Mouse (Mus musculus) frontal cortex, adult 2 months (tissue): ENCODE measurements around the gene Anxa6. TPM values are rescaled to one million over a fixed set of nuclear protein-coding genes. Genes with fewer than 3 reads are reported as not detected.
A peak's percentile ranks its signal among the peaks of the same experiment; 100 is the strongest.

Experiments used
- DNase-seq, 2 experiments: peaks; one replicate each; pipeline ENCODE4 v3.0.0; 2022; ENCODE audit warnings: low spot score in 1 of 2; ENCODE audit errors: extremely low spot score in 1 of 2
- polyA plus RNA-seq: library from polyadenylated mRNA; depleted of rRNA; stranded (reverse); fragments of >200 nt; gene quantifications from 2 replicates; pipeline ENCODE4 v1.2.3, GENCODE M21; 2012; rRNA removed

Gene Anxa6
- 76.6 and 76.8 TPM in 2 replicates for polyA plus RNA-seq

GRCm38 (mm10) chr11:55033040-55033660 is at the start of gene Anxa6:
Gene Anxa6, minus strand, starts transcription at chr11:55033445.
- DNase-seq = peak; percentile 33 to 78

GRCm38 (mm10) chr11:55081206-55081605 is 48.0 kb upstream of the Anxa6 start:
- DNase-seq = no peak

DNA sequence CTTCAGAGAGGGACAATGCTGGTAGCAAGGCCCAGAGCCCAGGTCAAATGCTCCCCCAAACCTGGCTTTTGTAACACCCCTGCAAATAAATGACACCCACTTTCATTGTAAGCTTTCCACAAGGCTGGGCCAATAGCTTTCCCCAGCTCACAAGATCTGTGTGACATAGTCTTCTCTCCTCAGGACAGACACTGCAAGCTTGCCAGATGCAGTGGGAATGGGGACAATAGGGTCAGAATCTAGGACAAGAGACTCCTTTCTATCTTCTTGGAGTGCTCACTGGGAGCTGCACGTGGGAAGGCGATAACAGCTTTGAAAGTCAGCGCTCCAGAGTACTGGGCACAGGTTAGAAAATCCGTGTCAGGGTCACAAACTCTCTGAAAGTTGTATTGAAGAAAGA is 45.9 kb upstream of the Anxa6 start:
- no peak for DNase-seq

GRCm38 (mm10) chr11:55078502-55078901 is 45.3 kb upstream of the Anxa6 start:
- no peak for DNase-seq

DNA sequence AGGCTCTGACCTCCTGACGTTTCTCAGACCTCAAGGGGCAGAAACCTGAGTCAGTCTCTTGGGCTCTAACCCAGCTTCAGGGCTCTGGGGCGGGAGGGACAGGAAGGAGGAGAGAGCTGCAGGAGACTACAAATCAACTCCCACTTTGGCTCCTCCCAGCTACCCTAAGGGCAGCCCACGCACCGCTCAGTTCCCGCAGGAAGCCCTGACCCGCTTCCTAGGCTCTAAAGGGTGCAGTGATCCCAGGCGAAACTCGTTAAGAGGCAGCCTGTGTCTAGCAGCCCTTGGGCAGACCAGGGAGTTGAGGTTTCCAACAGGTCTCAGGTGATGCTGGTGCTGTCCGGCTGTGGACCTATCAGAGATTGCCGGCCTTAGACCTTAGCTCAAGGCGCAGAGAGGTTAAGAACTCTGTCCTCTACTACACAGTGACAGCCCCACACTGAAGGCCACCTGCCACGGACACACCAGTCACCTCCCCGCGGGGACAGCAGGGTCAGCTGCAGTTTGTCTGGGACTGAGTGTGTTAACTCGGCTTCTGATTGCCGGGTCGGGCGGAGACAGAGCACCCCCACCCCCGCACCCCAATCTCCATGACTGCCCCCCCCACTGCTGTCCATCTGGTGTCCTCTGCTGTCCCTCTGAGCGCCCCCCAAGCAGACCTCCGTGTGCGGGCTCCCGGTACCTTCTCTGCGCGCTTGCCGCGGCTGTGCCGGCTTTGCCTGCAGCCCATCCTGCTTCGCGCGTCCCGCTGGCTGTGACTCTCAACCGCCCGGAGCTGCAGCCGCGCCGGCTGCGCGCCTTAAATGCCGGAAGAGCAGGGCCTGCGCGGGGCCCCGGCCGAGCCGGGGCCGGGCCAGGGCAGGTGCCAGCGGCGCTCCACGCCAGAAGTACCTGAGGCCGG is 44.3 kb upstream of the Anxa6 start, which contains the start of gene Ccdc69:
Gene Ccdc69 (minus strand): TSS at position 801 of the 901 bp plus-strand sequence.
- DNase-seq = peak in 1 of 2 experiments; percentile 36

GRCm38 (mm10) chr11:55076234-55076633 is 43.0 kb upstream of the Anxa6 start:
- no peak for DNase-seq

DNA sequence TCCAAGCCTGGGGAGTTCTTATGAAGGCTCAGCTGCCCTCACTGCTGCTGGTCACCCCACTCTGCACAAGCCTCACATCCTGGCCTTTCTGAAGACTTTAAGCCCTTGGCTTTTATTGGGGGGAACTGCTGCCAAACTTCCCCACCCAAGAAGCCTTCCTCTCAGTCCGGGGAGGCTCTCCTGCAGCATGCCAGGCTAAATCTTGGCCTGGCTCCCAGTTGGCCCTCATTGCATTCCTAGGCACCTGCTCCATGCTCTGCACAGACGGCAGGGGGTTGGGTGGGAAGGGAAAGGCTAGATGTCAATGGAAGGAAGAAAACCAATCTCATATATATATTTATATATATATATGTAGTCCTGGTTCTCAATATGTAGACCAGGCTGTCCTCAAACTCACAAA is 42.4 kb upstream of the Anxa6 start:
- DNase-seq = no peak

- no peak for DNase-seq
These were observed 39.9 kb upstream of the Anxa6 start for GRCm38 (mm10) chr11:55073191-55073590.

GRCm38 (mm10) chr11:55072467-55072866 is 39.2 kb upstream of the Anxa6 start:
- DNase-seq = no peak

DNA sequence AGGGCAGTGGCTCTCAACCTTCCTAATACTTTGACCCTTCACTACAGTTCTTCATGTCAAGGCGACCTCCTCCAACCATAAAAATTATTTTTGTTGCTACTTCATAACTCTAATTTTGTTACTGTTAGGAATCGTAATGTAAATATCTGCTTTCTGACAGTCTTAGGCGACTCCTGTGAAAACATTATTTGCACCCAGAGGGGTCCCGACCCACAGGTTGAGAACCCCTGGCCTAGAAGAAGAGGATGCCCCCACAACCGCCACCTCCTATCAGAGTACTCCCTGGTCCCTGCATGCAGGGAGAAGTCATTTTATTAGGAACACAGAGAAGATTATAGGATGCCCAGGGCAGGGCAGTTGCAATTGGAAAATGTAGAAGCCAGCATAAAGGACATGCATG is 38.1 kb upstream of the Anxa6 start:
- no peak for DNase-seq

DNA sequence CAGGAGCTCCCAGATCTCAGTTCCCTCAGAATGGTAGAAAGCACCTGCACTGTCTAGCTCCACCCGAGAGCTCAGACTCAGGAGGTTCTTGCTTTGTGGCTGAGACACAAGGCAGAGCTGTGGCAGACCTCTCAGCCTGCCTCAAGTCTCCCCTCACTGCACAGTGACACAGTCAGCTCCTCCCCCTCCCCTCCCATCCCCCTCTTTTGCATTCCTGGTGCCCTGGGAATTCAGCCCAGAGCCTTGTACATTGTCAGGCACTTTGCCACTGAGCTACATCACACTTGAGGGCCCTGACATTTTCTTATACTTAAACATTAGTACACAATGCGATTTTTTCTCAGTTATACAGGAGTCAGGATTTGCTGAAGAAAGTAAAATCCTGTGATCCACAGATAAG is 35.8 kb upstream of the Anxa6 start:
- DNase-seq = no peak

DNA sequence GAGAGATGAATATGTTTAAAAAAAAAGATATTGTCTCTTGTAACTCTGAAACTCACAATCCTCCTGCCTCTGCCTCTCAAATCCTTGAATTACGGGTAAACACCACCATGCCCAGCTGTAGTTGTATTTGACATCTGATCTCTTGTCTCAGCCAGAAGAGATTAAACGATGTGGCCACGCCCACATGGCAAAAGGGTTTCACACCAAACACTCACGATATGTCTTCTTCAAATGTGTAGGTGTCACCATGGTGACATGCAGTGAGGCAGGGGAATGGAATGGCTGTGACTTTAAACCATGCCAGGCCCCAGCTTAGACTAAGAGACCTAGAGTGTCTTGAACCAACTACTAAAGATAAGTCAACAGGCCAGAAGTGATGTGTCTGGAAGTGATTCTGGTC is 33.7 kb upstream of the Anxa6 start:
- DNase-seq = no peak

GRCm38 (mm10) chr11:55062856-55063255 is 29.6 kb upstream of the Anxa6 start:
- DNase-seq = no peak

- no peak for DNase-seq
These were observed 27.6 kb upstream of the Anxa6 start for GRCm38 (mm10) chr11:55060802-55061201.

- DNase-seq = no peak
These were observed 24.3 kb upstream of the Anxa6 start for GRCm38 (mm10) chr11:55057511-55057910.

DNA sequence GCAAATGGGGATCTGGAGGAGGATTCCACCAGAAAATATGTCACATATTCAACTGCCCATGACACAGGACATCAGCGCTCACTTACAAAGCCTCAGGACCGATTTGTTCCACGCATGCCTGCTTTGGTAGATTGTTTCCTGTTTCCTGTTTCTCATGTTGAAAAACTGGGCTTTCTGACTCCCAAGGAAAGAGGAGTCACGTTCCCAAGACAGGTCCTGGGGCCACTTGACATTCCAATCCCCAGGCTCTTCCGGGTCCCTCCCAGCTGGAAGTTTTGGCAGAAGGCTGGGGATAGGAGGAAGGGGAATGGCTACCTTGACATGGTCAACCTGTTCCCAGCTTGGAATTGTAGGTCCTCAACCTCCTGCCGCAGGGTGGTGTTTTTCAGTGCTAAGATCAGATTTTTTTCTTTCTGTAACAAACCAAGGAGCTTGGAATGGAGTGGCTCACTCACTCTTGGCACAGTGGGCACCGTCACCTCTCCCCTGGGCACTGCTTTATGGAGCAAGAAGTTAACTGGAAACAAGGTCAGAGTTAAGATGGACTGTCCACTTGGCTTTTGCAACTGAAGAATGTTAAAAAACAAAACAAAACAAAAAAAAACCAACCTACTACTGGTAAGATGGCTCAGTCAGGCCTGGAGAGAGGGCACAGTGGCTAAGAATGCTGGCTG is 17.7 kb upstream of the Anxa6 start:
- DNase-seq = no peak

DNA sequence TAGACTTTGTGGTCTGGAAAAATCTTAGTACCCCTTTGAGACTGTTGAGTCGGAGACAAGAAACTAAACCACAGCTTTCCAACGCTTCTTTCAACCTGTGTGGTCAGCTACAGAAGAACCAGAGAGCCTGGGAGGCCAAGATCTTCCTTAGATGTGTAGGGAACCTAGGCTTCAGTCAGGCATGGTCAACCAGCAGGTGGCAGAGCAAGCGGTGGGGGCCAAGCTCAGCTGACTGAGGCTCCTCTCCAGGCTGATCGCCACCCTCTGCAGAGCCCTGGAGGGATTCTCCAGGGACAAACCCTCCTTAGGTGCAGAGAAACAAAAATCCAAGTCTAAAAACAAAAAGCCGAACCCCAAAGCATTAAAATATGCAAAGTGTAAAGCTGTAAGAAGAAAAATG is 13.4 kb upstream of the Anxa6 start:
- DNase-seq = peak in 1 of 2 experiments; percentile 29

GRCm38 (mm10) chr11:55041348-55041747 is 8.1 kb upstream of the Anxa6 start:
- no peak for DNase-seq

- peak; percentile 41 to 89 for DNase-seq
These were observed 6.3 kb upstream of the Anxa6 start for GRCm38 (mm10) chr11:55039591-55039990.

GRCm38 (mm10) chr11:55036601-55037000 is 3.4 kb upstream of the Anxa6 start:
- DNase-seq = no peak

DNA sequence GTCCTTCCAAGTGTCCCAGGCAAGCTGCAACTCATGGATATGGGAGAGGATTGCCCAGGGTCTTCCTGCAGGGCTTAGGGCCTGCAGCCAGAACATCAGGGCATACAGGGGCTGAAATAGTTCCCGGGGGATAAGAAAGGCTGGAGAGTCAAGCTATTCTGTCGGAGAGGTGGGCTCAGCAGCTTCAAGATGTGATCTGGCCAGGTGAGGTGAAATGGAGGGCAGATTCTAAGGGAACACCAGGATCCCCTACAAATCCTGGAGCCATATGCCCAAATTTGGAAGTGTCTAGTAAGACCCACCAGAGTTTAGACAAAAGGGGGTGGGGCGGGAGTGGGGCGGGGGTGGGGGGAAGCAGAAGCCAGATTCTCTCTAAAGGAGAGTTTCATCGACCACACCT is 959 bp downstream of the Anxa6 start:
- no peak for DNase-seq

DNA sequence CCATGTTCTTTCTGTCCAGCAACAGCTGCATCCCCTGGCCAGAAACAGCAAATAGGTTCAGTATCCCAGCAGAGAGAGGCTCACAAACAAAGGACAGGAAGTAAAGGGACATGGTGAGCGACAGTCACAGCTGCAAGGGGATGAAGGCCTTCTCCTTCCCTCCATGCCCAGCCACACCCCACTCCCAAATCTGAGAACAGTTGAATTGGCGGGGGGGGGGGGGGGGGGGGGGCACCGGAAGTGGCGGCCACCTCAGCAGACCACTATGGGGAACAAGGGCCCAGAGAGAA is 1.3 kb downstream of the Anxa6 start:
- DNase-seq = no peak
